Mouse (Mus musculus) testis, adult 2 months (tissue): ENCODE measurements around the gene Atl3.

Experiments
- CTCF ChIP-seq: fragments of 200-500 bp; IDR thresholded peaks from 2 replicates; pipeline ENCODE4 v1.5.1; 2012; ENCODE audit warnings: low read depth, mild to moderate bottlenecking, inconsistent platforms, low read length, moderate library complexity; ENCODE audit not compliant: control insufficient read depth, insufficient read depth, insufficient replicate concordance
- POLR2A ChIP-seq: fragments of 200-500 bp; IDR thresholded peaks from 2 replicates; pipeline ENCODE4 v1.6.1; 2012; ENCODE audit warnings: low read depth, mild to moderate bottlenecking, inconsistent platforms, low read length, moderate library complexity; ENCODE audit not compliant: control insufficient read depth

DNA sequence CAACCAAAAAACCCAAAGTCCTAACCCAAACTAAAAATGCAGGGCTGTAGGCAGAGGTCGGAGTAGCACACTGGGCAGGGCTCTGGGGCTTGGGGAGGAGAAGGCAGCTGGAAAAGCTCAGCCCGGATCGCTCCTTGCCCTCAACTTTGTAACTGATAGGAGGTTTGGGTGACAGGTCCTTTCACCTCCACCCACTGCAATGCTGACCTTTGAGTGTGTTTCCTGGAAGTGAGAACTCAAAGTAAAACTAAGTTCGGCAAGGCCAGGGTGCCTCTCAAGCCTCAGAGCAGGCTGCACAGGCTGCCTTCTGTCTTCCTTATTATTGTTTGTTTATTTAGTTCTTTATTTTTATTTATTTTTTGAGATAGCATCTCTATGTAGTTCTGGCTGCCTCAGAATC is 66.1 kb downstream of the Atl3 start:
- TF ChIP-seq CTCF (no peak), POLR2A (no peak)
